Mouse (Mus musculus) liver, adult (tissue): Measurements from ENCODE around the gene AA986860.
A peak's percentile ranks its signal among the peaks of the same experiment; 100 is the strongest.

Experiments used
- GATA4 ChIP-seq: IDR thresholded peaks from 2 replicates; pipeline ENCODE4 v1.6.1; 2014; ENCODE audit warnings: mild to moderate bottlenecking, low read length; ENCODE audit not compliant: insufficient replicate concordance

The AA986860 gene

GRCm38 (mm10) chr1:130745591-130745990, 13.8 kb downstream of the AA986860 start:
- TF ChIP-seq GATA4, result no peak

DNA sequence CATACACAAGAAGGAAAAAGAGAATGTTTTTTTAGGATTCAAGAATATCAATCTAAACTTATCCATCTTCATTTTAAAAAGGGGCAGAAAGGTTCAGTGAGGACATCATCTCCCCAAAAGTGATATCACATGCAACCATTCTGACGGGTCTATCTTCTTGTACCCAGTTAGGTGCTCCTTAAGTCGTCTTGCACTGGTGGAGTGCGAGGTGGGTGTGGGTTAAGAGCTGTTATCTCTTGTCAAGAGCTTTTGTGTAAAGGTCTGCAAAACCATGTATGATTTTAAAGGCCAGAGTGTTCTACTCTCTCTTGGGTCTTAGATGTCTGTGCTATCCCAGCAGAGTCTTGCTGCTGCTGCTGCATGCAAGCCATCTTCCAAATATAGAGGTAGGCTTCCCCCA, 15.0 kb downstream of the AA986860 start:
- TF ChIP-seq GATA4, result no peak

DNA sequence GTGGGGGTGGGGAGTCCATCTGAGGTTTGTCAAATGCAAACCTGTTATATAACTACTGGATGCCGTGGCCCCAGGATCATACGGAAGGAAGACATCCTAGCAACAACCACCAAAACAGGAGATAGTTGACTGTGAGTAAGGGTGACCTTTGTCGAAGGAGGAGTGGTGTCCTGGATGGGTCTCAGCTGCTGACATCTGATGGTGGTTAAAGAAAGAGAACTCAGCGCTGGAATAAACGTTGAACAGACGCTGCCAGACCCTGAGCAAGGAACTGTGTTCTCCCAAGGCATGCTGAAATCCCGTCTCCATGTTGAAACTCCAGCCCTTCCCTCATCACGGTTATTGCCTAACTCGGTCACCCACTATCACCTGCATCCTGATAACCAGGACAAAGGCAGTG, 27.9 kb downstream of the AA986860 start:
- no peak for TF ChIP-seq GATA4

DNA sequence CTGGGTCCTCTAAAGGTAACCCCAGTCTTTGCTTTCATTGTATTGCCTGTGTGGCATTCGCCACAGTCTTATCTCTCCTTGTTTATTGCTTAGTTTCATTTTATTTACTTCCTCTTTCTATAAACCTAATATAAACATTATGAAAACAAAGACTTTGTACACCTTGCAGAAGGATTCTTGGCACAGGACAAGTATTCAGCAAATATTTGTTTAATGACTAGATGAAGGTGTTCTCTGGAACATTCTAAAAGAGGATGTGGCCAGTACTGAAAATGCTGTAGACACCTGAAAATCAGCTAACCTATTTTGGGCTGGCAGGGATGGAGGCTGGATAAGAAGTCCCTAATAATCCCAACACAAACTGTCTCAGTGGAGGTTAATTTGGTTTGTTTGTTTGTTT, 29.8 kb downstream of the AA986860 start:
- TF ChIP-seq GATA4, result peak; percentile 35; the same call in 1 of the 2 replicates

GRCm38 (mm10) chr1:130762045-130762760, 30.4 kb downstream of the AA986860 start:
- no peak for TF ChIP-seq GATA4

GRCm38 (mm10) chr1:130764027-130764461, 32.3 kb downstream of the AA986860 start:
- TF ChIP-seq GATA4, result no peak

- TF ChIP-seq GATA4, result no peak
Observed at GRCm38 (mm10) chr1:130767066-130767465, 35.3 kb downstream of the AA986860 start.

- no peak for TF ChIP-seq GATA4
Observed at GRCm38 (mm10) chr1:130769925-130770324, 38.1 kb downstream of the AA986860 start.

DNA sequence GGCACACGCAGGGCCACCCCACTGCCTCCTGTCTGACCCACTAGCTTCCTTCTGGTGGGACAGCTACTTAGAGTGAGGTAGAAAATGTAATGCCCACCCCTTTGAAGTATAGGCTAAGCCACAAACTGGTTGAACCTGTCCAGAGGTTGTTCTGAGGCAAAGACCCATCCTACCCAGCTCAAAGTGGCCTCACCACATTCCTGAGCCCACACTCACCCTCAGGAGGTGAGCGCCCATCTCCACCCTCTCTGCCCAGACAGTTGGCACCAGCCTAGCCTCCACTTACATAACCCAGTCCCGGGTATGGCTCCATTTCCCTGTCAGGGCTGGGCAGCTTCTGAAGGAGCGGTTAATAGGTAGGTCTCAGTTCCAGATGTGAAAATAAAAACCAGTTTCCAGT, 38.7 kb downstream of the AA986860 start:
- TF ChIP-seq GATA4, result no peak

DNA sequence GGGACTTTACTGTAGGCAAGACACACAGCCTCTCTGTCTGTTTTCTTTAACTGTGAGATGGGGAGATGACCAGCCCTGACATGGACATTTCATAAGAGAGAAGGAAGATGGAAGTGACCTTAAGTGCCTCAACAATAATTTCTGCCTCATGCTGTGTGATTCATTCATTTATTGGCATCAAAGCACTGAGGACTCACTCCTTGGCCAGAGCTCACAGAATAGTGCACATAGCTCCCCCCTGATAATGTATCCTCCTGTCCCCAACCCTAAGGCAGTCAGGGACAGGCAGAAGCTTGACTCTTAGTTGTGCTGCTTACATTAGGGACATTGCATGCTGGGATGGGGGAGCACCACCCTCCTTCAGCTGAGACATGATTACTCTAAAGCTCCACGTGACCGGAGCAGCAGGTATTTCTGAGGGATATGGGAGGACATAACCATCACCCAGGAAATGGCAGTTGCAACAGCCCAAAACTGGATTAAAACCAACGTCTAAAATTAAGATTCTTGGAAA, 39.3 kb downstream of the AA986860 start:
- TF ChIP-seq GATA4, result no peak

GRCm38 (mm10) chr1:130775234-130775633, 43.5 kb downstream of the AA986860 start:
- TF ChIP-seq GATA4, result no peak

DNA sequence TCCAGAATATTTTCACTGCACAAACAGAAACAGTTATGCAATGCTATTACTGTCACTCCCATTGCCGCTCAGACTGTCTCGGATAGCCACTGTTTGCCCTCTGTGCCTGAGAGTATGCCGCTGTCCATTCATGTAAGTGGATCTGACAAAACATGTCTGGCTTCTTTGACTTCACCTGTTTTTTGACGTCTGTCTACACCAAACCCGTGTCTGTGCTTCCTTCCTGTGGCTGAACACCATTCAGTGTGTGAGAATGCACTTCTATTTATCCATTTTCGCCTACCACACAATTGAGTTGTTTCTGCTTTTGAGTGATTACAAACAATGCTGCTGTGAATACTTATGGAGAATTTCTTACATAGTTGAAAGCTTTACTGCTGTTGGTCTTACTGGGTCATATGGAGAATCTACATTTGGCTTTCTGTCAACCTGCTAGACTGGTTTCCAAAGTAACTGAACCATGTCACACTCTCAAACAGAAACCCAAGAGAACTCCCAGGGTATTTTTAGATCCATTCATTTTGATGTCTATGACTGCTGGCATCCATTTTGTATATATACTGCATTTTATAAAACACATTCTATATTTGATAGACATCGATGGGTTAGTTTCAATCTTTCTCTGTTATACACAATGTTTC, 44.0 kb downstream of the AA986860 start:
- TF ChIP-seq GATA4, result no peak

GRCm38 (mm10) chr1:130776645-130777044, 44.9 kb downstream of the AA986860 start:
- TF ChIP-seq GATA4, result no peak

DNA sequence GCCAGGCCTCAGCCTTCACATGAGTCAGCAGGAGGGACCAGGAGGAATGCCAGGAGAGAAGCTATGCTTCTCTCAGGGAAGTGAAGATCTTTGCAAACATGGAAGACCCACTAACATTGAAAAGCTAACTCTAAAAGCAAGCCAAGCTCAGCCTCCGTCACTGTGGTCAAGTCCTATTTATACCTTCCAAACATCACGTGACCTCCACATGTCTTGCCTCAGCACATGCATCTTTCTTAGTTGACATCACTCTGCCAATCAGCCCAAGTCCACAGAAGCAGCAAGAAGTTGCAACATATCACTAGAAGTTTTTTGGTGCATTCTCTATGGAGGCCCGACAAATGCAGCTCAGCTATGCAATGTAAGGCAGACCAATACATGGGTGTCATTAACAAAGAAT, 48.1 kb downstream of the AA986860 start:
- no peak for TF ChIP-seq GATA4

GRCm38 (mm10) chr1:130784054-130784453, 52.3 kb downstream of the AA986860 start:
- TF ChIP-seq GATA4, result no peak

GRCm38 (mm10) chr1:130787001-130787400, 55.2 kb downstream of the AA986860 start:
- no peak for TF ChIP-seq GATA4
